Mouse (Mus musculus) layer of hippocampus, adult 6 months (tissue): ENCODE measurements around the gene Zfp239. TPM values are rescaled to one million over a fixed set of nuclear protein-coding genes. Genes with fewer than 3 reads are reported as not detected.

Experiments used
- long read RNA-seq, 2 experiments: library from polyadenylated mRNA; unstranded; transcript quantifications; one replicate each; pipeline ENCODE4 v2.0.0; 2019 to 2020
- polyA plus RNA-seq: library from polyadenylated mRNA; unstranded; fragments of <200 nt; fragmentation: Nextera tagmentation; gene quantifications from 2 replicates; pipeline ENCODE4 v1.2.3, GENCODE M21; 2021

The Zfp239 gene
- 26.2 and 28.2 TPM in 2 replicates for polyA plus RNA-seq
- long read RNA-seq, experiment 1, transcript Zfp239-201 (3 exons, 3,158 nt) = major isoform, 9 of 33 reads
- long read RNA-seq, experiment 1, transcript Zfp239-203 (4 exons, 786 nt) = minor isoform, 6 of 33 reads
- long read RNA-seq, experiment 1, partial matches to known transcripts = 1 of 33 reads
- long read RNA-seq, experiment 1, other reads (novel, unspliced or antisense) = 15 of 33 reads
- long read RNA-seq, experiment 2, transcript Zfp239-203 (4 exons, 786 nt) = minor isoform, 93 of 323 reads
- long read RNA-seq, experiment 2, transcript Zfp239-202 (2 exons, 538 nt) = minor isoform, 20 of 323 reads
- long read RNA-seq, experiment 2, transcript Zfp239-201 (3 exons, 3,158 nt) = major isoform, 133 of 323 reads
- long read RNA-seq, experiment 2, partial matches to known transcripts = 14 of 323 reads
- long read RNA-seq, experiment 2, other reads (novel, unspliced or antisense) = 63 of 323 reads

GRCm38 (mm10) chr6:117861848-117862247, at the start of gene Zfp239:
Gene Zfp239, plus strand, starts transcription at chr6:117862100.

DNA sequence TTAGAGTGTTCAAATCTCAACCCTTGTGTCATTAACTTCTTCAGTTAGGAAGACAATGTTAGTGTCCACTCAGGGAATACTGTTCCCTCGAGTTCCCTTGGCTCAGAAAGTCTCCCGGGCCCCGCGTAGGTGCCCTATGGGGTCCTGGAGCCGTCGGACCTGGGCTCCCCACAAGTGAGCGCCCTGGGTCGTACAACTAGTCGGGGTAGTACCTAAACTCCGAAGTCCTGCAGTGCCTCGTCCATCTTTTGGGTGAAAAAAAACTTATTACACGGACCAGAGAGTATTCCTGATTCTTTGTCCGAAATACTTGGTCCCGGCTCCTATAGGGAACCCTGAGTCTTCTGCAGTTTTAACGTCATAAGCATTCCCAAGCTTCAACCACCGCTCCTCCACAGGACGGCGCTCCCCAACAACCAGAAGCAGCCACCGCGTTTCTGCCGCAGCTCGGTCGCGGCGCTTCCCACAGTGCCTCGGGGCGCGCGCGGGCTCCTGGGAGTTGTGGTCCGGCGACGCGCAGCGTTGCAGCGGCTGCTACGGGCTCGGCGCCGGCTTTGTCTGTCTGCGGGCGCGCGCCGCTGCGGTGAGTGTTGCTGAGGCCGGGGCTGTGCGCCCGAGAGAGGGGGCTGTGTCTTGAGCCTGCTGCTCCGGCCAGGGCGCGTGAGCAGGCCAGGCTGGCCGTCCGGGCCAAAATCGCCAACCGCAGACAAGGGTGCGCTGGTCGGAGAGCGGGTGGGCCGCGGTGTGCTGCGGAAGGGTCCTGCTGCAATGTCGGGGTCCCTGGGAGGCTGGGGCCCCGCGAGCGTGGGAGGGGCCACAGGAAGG, 21.0 kb upstream of the Zfp239 start, which contains the start of gene Zfp637:
Gene Zfp637, plus strand, starts transcription at position 495 of the 825 bp plus-strand sequence.

GRCm38 (mm10) chr6:117900126-117901080, 38.5 kb downstream of the Zfp239 start, which contains the start of gene Hnrnpf:
Gene Hnrnpf, plus strand, starts transcription at chr6:117900324.

Other genes with a start within 250 kb of the Zfp239 start
- 116 and 127 TPM in 2 replicates for gene Zfp637, start 20.9 kb upstream of the Zfp239 start, polyA plus RNA-seq
- 94.9 and 101 TPM in 2 replicates for gene Hnrnpf, start 38.2 kb downstream of the Zfp239 start, polyA plus RNA-seq
- 0.72 TPM in 1 of 2 replicates, not detected in the other for gene Fxyd4, start 75.6 kb downstream of the Zfp239 start, polyA plus RNA-seq
- 55.7 and 61.6 TPM in 2 replicates for gene Rasgef1a, start 149.3 kb downstream of the Zfp239 start, polyA plus RNA-seq